Mouse (Mus musculus): ENCODE measurements around the gene Slc25a14. TPM values are rescaled to one million over a fixed set of nuclear protein-coding genes. Genes with fewer than 3 reads are reported as not detected.

Slc25a14 gene
- polyA plus RNA-seq, 1 experiment from 2014 or later, result 12.3 TPM

- Histone ChIP-seq H3K4me2 (no peak overlapping the region), H3K9me3 (no peaks in the 10 kb centered on the region), H3K36me3 (no peaks in the 10 kb centered on the region), H3K4me1 (no peaks in the 10 kb centered on the region), H3K27me3 (replicated peaks) (no peaks in the 10 kb centered on the region), H3K27ac (no peak overlapping the region), H3K9ac (no peak overlapping the region), H3K4me3 (replicated peaks) (no peak overlapping the region)
- WGBS, result 65% methylated on average over 3 of the region's 3 CpGs
- ATAC-seq (ENCODE audit: insufficient read depth, low FRiP score, low read depth), result no peak
These were observed 46.4 kb downstream of the Slc25a14 start for GRCm38 (mm10) chrX:48669588-48669987.

DNA sequence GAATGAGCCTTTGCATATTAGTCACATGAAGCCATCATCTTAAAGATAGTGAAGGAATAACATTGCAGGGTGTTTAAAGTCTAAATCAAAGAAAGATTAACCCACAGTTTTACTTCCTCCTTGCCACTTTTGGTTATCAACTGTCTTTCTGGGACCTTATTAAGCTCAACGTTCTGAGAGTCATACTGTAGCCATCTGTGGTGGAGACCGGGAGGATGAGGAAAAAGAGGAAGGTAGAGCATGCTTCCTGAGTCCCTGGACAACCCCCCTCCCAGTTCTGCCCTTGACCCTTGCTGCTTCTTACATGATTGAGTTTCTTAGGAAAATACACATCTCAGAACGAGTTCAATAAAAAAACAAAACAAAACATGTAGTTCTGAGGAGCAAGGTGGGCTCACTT, 48.5 kb downstream of the Slc25a14 start:
- no peaks in the 10 kb centered on the region for H3K36me3 ChIP-seq
- no peaks in the 10 kb centered on the region for H3K9me3 ChIP-seq
- no peak overlapping the region for H3K9ac ChIP-seq
- no peaks in the 10 kb centered on the region for H3K27me3 ChIP-seq (replicated peaks)
- no peak overlapping the region for H3K4me2 ChIP-seq
- H3K4me3 ChIP-seq (replicated peaks), result no peak overlapping the region
- no peak overlapping the region for H3K27ac ChIP-seq
- ATAC-seq (ENCODE audit: insufficient read depth, low FRiP score, low read depth), result no peak
- no peaks in the 10 kb centered on the region for H3K4me1 ChIP-seq
- 53% methylated on average over 3 of the region's 3 CpGs for WGBS

- Histone ChIP-seq H3K4me3 (replicated peaks) (no peak within 1 kb of the TSS), H3K9me3 (no peaks in the 10 kb centered on the region), H3K36me3 (no peaks in the 10 kb centered on the region), H3K27ac (no peak within 1 kb of the TSS), H3K4me2 (no peak within 1 kb of the TSS), H3K9ac (no peak within 1 kb of the TSS), H3K27me3 (replicated peaks) (no peaks in the 10 kb centered on the region), H3K4me1 (no peaks in the 10 kb centered on the region)
- WGBS, result 46% methylated on average over 4 of the region's 4 CpGs
- no peak for ATAC-seq (ENCODE audit: insufficient read depth, low FRiP score, low read depth)
These were observed 51.0 kb downstream of the Slc25a14 start, which contains the start of gene Gpr119 for GRCm38 (mm10) chrX:48674171-48674570. Gene Gpr119, minus strand, starts transcription at chrX:48674478.

DNA sequence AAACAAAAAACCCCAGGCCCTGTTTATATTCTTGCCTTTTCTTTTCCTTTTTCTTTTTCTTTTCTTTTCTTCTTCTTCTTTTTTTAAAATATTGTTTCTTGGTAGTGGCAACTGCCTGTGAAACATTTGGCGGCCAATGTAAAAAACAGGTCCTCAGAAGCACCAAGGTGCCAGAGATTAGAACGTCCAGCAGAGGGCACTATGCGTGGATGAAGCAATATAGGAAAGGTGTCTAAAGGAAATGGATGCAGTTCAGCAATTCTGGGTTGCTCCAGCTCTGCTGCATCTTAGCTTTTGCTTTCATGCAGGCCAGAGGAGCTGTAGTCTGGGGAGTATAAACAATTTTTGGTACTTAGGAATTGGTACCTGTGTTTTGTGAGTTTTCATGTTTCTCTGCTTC, 60.2 kb downstream of the Slc25a14 start:
- no peak overlapping the region for H3K4me2 ChIP-seq
- WGBS, result 25% methylated on average over 3 of the region's 3 CpGs

DNA sequence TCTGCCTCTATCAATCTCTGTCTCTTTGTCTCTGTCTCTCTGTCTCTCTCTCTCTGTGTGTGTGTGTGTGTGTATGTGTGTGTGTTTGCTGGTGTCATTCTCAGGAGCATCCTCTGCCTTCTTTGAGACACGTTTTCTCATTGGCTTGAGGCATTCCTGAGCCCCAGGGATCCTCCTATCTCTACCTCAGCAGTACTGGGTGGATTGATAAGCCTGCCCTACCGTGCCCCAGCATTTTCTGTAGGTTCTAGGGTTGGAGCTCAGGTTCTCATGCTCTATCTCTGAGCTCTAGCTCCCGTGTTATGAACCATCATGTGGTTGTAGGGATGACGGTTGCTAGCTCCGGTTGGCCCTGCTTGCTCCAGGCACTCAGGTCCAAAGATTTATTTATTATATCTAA, 60.6 kb downstream of the Slc25a14 start:
- no peak overlapping the region for H3K4me3 ChIP-seq (replicated peaks)
- no peaks in the 10 kb centered on the region for H3K4me1 ChIP-seq
- ATAC-seq (ENCODE audit: insufficient read depth, low FRiP score, low read depth), result no peak
- H3K4me2 ChIP-seq, result no peak overlapping the region
- H3K9me3 ChIP-seq, result no peaks in the 10 kb centered on the region
- WGBS, result 64% methylated on average over 5 of the region's 5 CpGs
- no peak overlapping the region for H3K9ac ChIP-seq
- H3K27ac ChIP-seq, result no peak overlapping the region
- no peaks in the 10 kb centered on the region for H3K27me3 ChIP-seq (replicated peaks)
- no peaks in the 10 kb centered on the region for H3K36me3 ChIP-seq

More for the DNA sequence above, 60.2 kb downstream of the Slc25a14 start:
- no peak for ATAC-seq (ENCODE audit: insufficient read depth, low FRiP score, low read depth)
- Histone ChIP-seq H3K27ac (no peak overlapping the region), H3K9me3 (no peaks in the 10 kb centered on the region), H3K9ac (no peak overlapping the region), H3K4me3 (replicated peaks) (no peak overlapping the region), H3K4me1 (no peaks in the 10 kb centered on the region), H3K27me3 (replicated peaks) (no peaks in the 10 kb centered on the region), H3K36me3 (no peaks in the 10 kb centered on the region)

- Histone ChIP-seq H3K27ac (no peak overlapping the region), H3K4me1 (no peaks in the 10 kb centered on the region), H3K4me3 (replicated peaks) (peak overlapping the region; percentile 53), H3K4me2 (peak overlapping the region; percentile 52), H3K9ac (no peak overlapping the region), H3K9me3 (no peaks in the 10 kb centered on the region), H3K36me3 (no peaks in the 10 kb centered on the region), H3K27me3 (replicated peaks) (no peaks in the 10 kb centered on the region)
- ATAC-seq (ENCODE audit: insufficient read depth, low FRiP score, low read depth), result peak; percentile 71; the same call in 1 of the 2 replicates
- 20% methylated on average over 6 of the region's 6 CpGs for WGBS
These were observed 71.2 kb downstream of the Slc25a14 start for GRCm38 (mm10) chrX:48694460-48694859.

DNA sequence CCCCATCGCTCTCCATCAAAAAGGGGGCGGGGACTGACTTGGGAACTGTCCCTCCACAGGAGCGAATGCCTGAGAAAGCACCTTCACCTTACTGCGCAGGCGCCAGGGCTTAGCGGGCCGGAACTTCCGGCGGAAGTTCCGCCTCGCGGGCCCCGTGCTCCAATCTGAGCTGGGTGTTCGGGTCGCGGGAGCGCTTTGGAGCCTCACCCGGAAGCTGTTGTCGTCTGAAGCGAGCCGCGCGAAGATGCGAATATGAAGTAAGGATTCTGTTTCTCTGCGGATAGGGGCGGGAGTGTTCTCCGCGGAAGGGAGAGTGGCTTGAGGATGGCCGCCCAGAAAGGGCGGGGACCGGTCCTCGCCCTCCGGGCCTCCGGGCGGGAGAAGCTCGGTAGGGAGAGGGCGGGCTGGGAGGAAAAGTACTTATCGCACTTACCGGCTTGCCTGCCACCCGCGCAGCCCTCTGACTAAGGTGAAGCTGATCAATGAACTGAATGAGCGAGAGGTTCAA, 71.7 kb downstream of the Slc25a14 start, which contains the start of gene Rbmx2:
Gene Rbmx2, plus strand, starts transcription at position 141 of the 508 bp plus-strand sequence.
- Histone ChIP-seq H3K27ac (peak within 1 kb of the TSS; percentile 36; the same call in 1 of the 2 replicates), H3K36me3 (no peaks in the 10 kb centered on the region)

GRCm38 (mm10) chrX:48709701-48710100, 86.5 kb downstream of the Slc25a14 start:
- H3K4me1 ChIP-seq, result no peaks in the 10 kb centered on the region
- H3K4me2 ChIP-seq, result no peak overlapping the region
- H3K9me3 ChIP-seq, result no peaks in the 10 kb centered on the region
- 83% methylated on average over 10 of the region's 10 CpGs for WGBS
- no peak overlapping the region for H3K4me3 ChIP-seq (replicated peaks)
- ATAC-seq (ENCODE audit: insufficient read depth, low FRiP score, low read depth), result no peak
- H3K36me3 ChIP-seq, result no peaks in the 10 kb centered on the region
- H3K27me3 ChIP-seq (replicated peaks), result no peaks in the 10 kb centered on the region
- H3K27ac ChIP-seq, result no peak overlapping the region
- no peak overlapping the region for H3K9ac ChIP-seq

More for the DNA sequence above, 71.7 kb downstream of the Slc25a14 start, which contains the start of gene Rbmx2:
- H3K4me2 ChIP-seq, result peak within 1 kb of the TSS; percentile 52
- H3K4me3 ChIP-seq (replicated peaks), result peak within 1 kb of the TSS; percentile 53
- 15% methylated on average over 42 of the region's 42 CpGs for WGBS
- H3K9ac ChIP-seq, result peak within 1 kb of the TSS; percentile 9; the same call in 1 of the 2 replicates
- H3K27me3 ChIP-seq (replicated peaks), result no peaks in the 10 kb centered on the region
- H3K9me3 ChIP-seq, result no peaks in the 10 kb centered on the region
- H3K4me1 ChIP-seq, result no peaks in the 10 kb centered on the region
- peak; percentile 92 for ATAC-seq (ENCODE audit: insufficient read depth, low FRiP score, low read depth)

Small RNAs within 50 kb of the gene (microRNA-seq; reads per million reads assigned to microRNA genes)
- gene Gm27828, result not detected

Other genes with a start within 250 kb of the Slc25a14 start
- gene Elf4, start 160.3 kb upstream of the Slc25a14 start, polyA plus RNA-seq (2015; fragmentation: Nextera tagmentation; extraction: Ambion mirVana), result 9.2 and 10.6 TPM in 2 replicates
- gene Aifm1, start 109.8 kb upstream of the Slc25a14 start, polyA plus RNA-seq (2015; fragmentation: Nextera tagmentation; extraction: Ambion mirVana), result 73.3 and 89.2 TPM in 2 replicates
- gene Rab33a, start 104.1 kb upstream of the Slc25a14 start, polyA plus RNA-seq (2015; fragmentation: Nextera tagmentation; extraction: Ambion mirVana), result 6.3 and 7.3 TPM in 2 replicates
- gene Zfp280c, start 28.9 kb upstream of the Slc25a14 start, polyA plus RNA-seq (2015; fragmentation: Nextera tagmentation; extraction: Ambion mirVana), result 7.8 and 9.0 TPM in 2 replicates
- 0.21 and 0.27 TPM in 2 replicates for gene Gpr119, start 51.1 kb downstream of the Slc25a14 start, polyA plus RNA-seq (2015; fragmentation: Nextera tagmentation; extraction: Ambion mirVana)
- 17.5 and 19.0 TPM in 2 replicates for gene Rbmx2, start 71.6 kb downstream of the Slc25a14 start, polyA plus RNA-seq (2015; fragmentation: Nextera tagmentation; extraction: Ambion mirVana)

Data from stomach, embryonic 15.5 days (tissue).